Mouse (Mus musculus) kidney, embryonic 16.5 days (tissue): Measurements from ENCODE around the gene Phf21a. TPM values are rescaled to one million over a fixed set of nuclear protein-coding genes. Genes with fewer than 3 reads are reported as not detected.

Source experiments
- ATAC-seq: fragments of 200-750 bp; cut with Nextera tagmentation; 2 replicates; pipeline ENCODE4 v1.8.0; 2017; ENCODE audit warnings: moderate TSS enrichment; ENCODE audit not compliant: low FRiP score, low TSS enrichment
- H3K27ac ChIP-seq: fragments of 300-500 bp; sonication (generic); 2 replicates; pipeline ENCODE4 v1.5.1; 2014; ENCODE audit warnings: low read length
- H3K27me3 ChIP-seq: fragments of 300-500 bp; sonication (generic); 2 replicates; pipeline ENCODE4 v1.6.1; 2014; ENCODE audit warnings: low read length, control low read depth, mixed read lengths; ENCODE audit not compliant: insufficient read depth
- H3K36me3 ChIP-seq: fragments of 300-500 bp; sonication (generic); 2 replicates; pipeline ENCODE4 v1.6.1; 2014; ENCODE audit warnings: low read length, control low read depth, mixed read lengths; ENCODE audit not compliant: insufficient read depth
- H3K4me1 ChIP-seq: fragments of 300-500 bp; sonication (generic); 2 replicates; pipeline ENCODE4 v1.6.1; 2014; ENCODE audit warnings: low read length, control low read depth, mixed read lengths; ENCODE audit not compliant: insufficient read depth
- H3K4me2 ChIP-seq: fragments of 300-500 bp; sonication (generic); replicated peaks from 2 replicates; pipeline ENCODE4 v1.6.1; 2014; ENCODE audit warnings: low read depth, low read length
- H3K4me3 ChIP-seq: fragments of 300-500 bp; sonication (generic); 2 replicates; pipeline ENCODE4 v1.5.1; 2014; ENCODE audit warnings: mild to moderate bottlenecking, low read length
- H3K9ac ChIP-seq: fragments of 300-500 bp; sonication (generic); replicated peaks from 2 replicates; pipeline ENCODE4 v1.6.1; 2014; ENCODE audit warnings: low read length
- H3K9me3 ChIP-seq: fragments of 300-500 bp; sonication (generic); 2 replicates; pipeline ENCODE4 v1.6.1; 2016; ENCODE audit warnings: low read length, control low read depth
- WGBS: fragments of 180-500 bp; shearing (Covaris S2); extraction: QIAGEN DNeasy Blood & Tissue Kit; methylation state at CpG from one replicate; pipeline ENCODE4 v1.1.7; 2014; 5-methylcytosine and 5-hydroxymethylcytosine counted together
- polyA plus RNA-seq: library from polyadenylated mRNA; unstranded; fragments of >200 nt; fragmentation: Nextera tagmentation; extraction: Ambion mirVana; gene quantifications from 2 replicates; pipeline ENCODE4 v1.2.1, GENCODE M21; 2015

Gene Phf21a
- polyA plus RNA-seq, 1 experiment from 2014 or later: 25.2 TPM

DNA sequence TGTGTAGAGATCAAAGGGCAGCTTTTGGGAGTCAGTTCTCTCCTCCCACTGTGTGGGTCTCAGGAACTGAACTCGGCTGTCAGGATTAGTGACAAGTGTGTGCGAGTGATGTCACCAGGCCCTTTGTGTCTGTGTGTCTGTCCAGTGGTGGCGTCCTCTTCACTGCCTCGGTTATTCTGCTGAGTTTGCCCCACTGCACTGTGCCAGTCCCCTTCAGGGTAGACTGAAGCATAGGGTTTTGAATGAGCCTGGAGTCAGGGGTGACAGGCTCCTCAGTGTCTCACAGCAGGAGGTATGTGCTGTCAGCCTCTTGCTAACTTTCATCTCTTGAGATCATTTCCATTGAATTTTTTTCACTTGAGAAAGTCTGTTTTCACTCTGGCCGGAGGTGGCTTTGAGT is 260.5 kb downstream of the Phf21a start:
- Histone ChIP-seq H3K9ac (no peak overlapping the region), H3K4me2 (no peak overlapping the region), H3K27ac (no peak overlapping the region), H3K36me3 (peaks cover 28% of the 10 kb centered on the region), H3K4me3 (no peak overlapping the region), H3K27me3 (no peaks in the 10 kb centered on the region), H3K9me3 (no peaks in the 10 kb centered on the region), H3K4me1 (peaks cover 10% of the 10 kb centered on the region)
- no peak for ATAC-seq
- 72% methylated on average over 5 of the region's 5 CpGs for WGBS

DNA sequence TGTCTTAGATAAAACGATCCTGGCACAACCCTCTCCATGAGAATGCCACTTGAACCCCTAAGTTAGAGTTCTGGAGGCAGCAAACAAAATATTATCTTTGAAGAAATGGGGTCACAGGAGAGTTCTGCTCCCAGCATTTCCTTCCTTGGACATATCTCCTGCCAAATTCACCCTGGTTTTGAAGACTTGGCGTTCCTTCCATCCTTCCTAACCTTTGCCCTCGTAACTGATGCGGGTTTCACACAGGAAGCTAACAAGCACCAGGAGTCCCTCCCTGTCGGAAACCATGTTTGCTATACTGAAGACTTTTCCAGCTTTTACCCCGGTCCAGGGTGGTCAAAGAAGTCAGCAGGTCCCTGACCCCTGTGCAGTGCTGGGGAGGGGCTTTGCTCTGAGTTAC is 261.3 kb downstream of the Phf21a start:
- H3K9ac ChIP-seq: no peak overlapping the region
- H3K27me3 ChIP-seq: no peaks in the 10 kb centered on the region
- H3K4me3 ChIP-seq: no peak overlapping the region
- peaks cover 10% of the 10 kb centered on the region for H3K4me1 ChIP-seq
- H3K36me3 ChIP-seq: peaks cover 27% of the 10 kb centered on the region
- H3K9me3 ChIP-seq: no peaks in the 10 kb centered on the region
- ATAC-seq: no peak
- WGBS: 38% methylated on average over 6 of the region's 6 CpGs
- H3K4me2 ChIP-seq: no peak overlapping the region
- H3K27ac ChIP-seq: no peak overlapping the region

DNA sequence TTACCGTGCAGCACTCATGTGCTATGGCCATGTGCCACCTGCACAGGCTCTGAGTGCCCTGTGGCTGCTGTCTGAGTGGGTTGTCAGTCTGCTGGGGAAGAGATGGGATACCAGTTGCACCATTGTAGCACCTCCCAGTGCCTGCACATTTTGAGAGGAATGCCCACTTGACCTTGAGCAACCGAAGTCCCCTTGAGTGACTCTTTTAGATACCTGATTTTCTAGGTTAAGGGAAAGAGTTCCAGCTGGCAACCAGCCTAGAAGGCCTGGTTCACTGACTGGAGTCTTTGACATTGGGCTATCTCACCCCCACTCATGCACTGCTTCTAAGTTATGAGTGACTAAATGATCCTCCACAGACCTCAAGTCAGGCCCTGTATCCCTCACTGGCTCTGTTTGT is 266.4 kb downstream of the Phf21a start:
- H3K27me3 ChIP-seq: no peaks in the 10 kb centered on the region
- no peak overlapping the region for H3K4me2 ChIP-seq
- H3K4me3 ChIP-seq: no peak overlapping the region
- 87% methylated on average over 2 of the region's 2 CpGs for WGBS
- no peaks in the 10 kb centered on the region for H3K9me3 ChIP-seq
- H3K9ac ChIP-seq: no peak overlapping the region
- no peak for ATAC-seq
- H3K36me3 ChIP-seq: peaks cover 39% of the 10 kb centered on the region
- H3K27ac ChIP-seq: no peak overlapping the region
- peaks cover 8% of the 10 kb centered on the region for H3K4me1 ChIP-seq

- peak; percentile 42; the same call in 1 of the 2 replicates for ATAC-seq
- WGBS: 50% methylated on average over 25 of the region's 25 CpGs
- H3K4me1 ChIP-seq: peaks cover 8% of the 10 kb centered on the region
- H3K27me3 ChIP-seq: no peaks in the 10 kb centered on the region
- H3K4me3 ChIP-seq: no peak overlapping the region
- peaks cover 39% of the 10 kb centered on the region for H3K36me3 ChIP-seq
- H3K27ac ChIP-seq: peak overlapping the region; percentile 59
- H3K9me3 ChIP-seq: no peaks in the 10 kb centered on the region
- no peak overlapping the region for H3K9ac ChIP-seq
- 0 out of 2 replicates have a peak overlapping the region, but pooled peaks have one; percentile 2 for H3K4me2 ChIP-seq
These were observed 267.4 kb downstream of the Phf21a start for GRCm38 (mm10) chr2:92360186-92360823.

- no peaks in the 10 kb centered on the region for H3K27me3 ChIP-seq
- WGBS: 23% methylated on average over 12 of the region's 12 CpGs
- 0 out of 2 replicates have a peak overlapping the region, but pooled peaks have one; percentile 2 for H3K4me2 ChIP-seq
- peaks cover 45% of the 10 kb centered on the region for H3K36me3 ChIP-seq
- H3K4me1 ChIP-seq: peaks cover 8% of the 10 kb centered on the region
- no peak overlapping the region for H3K4me3 ChIP-seq
- H3K9me3 ChIP-seq: no peaks in the 10 kb centered on the region
- no peak overlapping the region for H3K9ac ChIP-seq
- ATAC-seq: peak; percentile 77; the same call in 1 of the 2 replicates
- peak overlapping the region; percentile 59 for H3K27ac ChIP-seq
These were observed 268.0 kb downstream of the Phf21a start for GRCm38 (mm10) chr2:92360893-92361292.

GRCm38 (mm10) chr2:92361795-92362194 is 268.9 kb downstream of the Phf21a start:
- Histone ChIP-seq H3K9ac (no peak overlapping the region), H3K4me2 (no peak overlapping the region), H3K27me3 (no peaks in the 10 kb centered on the region), H3K4me3 (no peak overlapping the region), H3K36me3 (peaks cover 45% of the 10 kb centered on the region), H3K27ac (no peak overlapping the region), H3K9me3 (no peaks in the 10 kb centered on the region), H3K4me1 (peaks cover 8% of the 10 kb centered on the region)
- ATAC-seq: 0 out of 2 replicates have a peak, but pooled peaks have one; percentile 10
- 76% methylated on average over 8 of the region's 8 CpGs for WGBS

- ATAC-seq: no peak
- WGBS: 93% methylated on average over 6 of the region's 6 CpGs
These were observed 269.8 kb downstream of the Phf21a start for GRCm38 (mm10) chr2:92362571-92363228.

DNA sequence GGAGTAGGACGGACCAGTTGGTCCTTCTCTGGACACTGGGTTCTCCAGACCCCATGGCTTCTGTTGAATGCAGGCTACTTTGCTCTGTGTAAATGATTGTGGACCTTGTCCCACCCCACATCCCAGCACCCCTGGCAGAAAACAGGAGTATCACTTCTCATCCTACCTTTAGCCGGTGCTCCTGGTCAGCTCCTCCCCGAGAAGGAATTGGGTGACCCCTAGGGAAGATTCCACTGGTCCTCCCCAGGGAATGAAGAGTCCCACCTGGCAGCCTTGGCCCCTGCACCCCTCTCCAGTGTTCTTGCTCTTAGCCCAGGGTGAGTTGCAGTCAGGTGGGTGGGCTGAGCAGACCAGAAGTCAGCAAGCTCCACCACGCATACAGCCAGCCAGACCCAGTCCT is 271.2 kb downstream of the Phf21a start:
- Histone ChIP-seq H3K36me3 (peaks cover 31% of the 10 kb centered on the region), H3K4me2 (no peak overlapping the region), H3K4me1 (peaks cover 11% of the 10 kb centered on the region), H3K9me3 (no peaks in the 10 kb centered on the region), H3K9ac (no peak overlapping the region), H3K27me3 (no peaks in the 10 kb centered on the region), H3K27ac (no peak overlapping the region), H3K4me3 (no peak overlapping the region)
- 79% methylated on average over 4 of the region's 4 CpGs for WGBS
- ATAC-seq: no peak

More at GRCm38 (mm10) chr2:92362571-92363228, 269.8 kb downstream of the Phf21a start:
- no peak overlapping the region for H3K27ac ChIP-seq
- peaks cover 36% of the 10 kb centered on the region for H3K36me3 ChIP-seq
- peaks cover 10% of the 10 kb centered on the region for H3K4me1 ChIP-seq
- no peaks in the 10 kb centered on the region for H3K27me3 ChIP-seq
- no peak overlapping the region for H3K9ac ChIP-seq
- no peak overlapping the region for H3K4me3 ChIP-seq
- no peaks in the 10 kb centered on the region for H3K9me3 ChIP-seq
- no peak overlapping the region for H3K4me2 ChIP-seq

DNA sequence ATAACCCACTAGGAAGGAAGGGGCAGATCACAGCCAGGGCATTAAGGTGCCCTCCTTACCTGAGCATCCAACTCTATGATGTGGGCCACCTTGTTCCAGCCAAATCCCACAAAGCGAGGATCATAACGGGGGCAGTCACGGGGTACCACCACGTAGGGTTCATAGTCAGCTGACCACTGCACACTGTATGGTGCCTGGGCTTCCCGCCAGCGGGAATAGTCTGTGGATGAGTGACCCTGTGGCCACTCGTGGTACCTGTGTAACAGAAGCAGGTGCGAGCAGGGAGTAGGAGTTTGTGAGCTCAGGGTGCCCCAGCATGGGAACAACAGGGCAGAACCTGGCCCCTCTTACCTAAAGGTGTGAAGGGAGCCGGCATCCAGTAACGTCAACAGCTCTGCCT is 272.7 kb downstream of the Phf21a start:
- H3K36me3 ChIP-seq: peaks cover 19% of the 10 kb centered on the region
- H3K27me3 ChIP-seq: 0 out of 2 replicates have a peak, but pooled peaks cover 7% of the 10 kb centered on the region
- ATAC-seq: no peak
- peaks cover 17% of the 10 kb centered on the region for H3K4me1 ChIP-seq
- no peak overlapping the region for H3K4me3 ChIP-seq
- H3K4me2 ChIP-seq: no peak overlapping the region
- no peak overlapping the region for H3K9ac ChIP-seq
- H3K27ac ChIP-seq: no peak overlapping the region
- WGBS: 91% methylated on average over 10 of the region's 10 CpGs
- no peaks in the 10 kb centered on the region for H3K9me3 ChIP-seq
